Mouse (Mus musculus) Muller cell, postnatal 12 days (primary cell): ENCODE data around the gene Zbtb8os.
A peak's percentile ranks its signal among the peaks of the same experiment; 100 is the strongest.
"Not testable (repeated sequence)": the region's sequence is repeated elsewhere in the genome, so short reads cannot be mapped to it uniquely, and the experiment has no call there.

ENCODE experiments used
- DNase-seq: peaks from one replicate; pipeline ENCODE4 v3.0.0-alpha.2; 2015; ENCODE audit errors: inconsistent ontology term

The Zbtb8os gene

GRCm38 (mm10) chr4:129332846-129333245 is 2.6 kb upstream of the Zbtb8os start:
- peak; percentile 8 for DNase-seq

- DNase-seq: no peak
Measured at GRCm38 (mm10) chr4:129334677-129335215, 749 bp upstream of the Zbtb8os start.

- peak; percentile 9 for DNase-seq
Measured at GRCm38 (mm10) chr4:129336291-129336690, 796 bp downstream of the Zbtb8os start.

GRCm38 (mm10) chr4:129339743-129340142 is 4.2 kb downstream of the Zbtb8os start:
- DNase-seq: no peak

GRCm38 (mm10) chr4:129341888-129342287 is 6.4 kb downstream of the Zbtb8os start:
- DNase-seq: no peak

- DNase-seq: no peak
Measured at GRCm38 (mm10) chr4:129342705-129343104, 7.2 kb downstream of the Zbtb8os start.

- no peak for DNase-seq
Measured at GRCm38 (mm10) chr4:129346481-129347154, 11.1 kb downstream of the Zbtb8os start.

GRCm38 (mm10) chr4:129350644-129351043 is 15.1 kb downstream of the Zbtb8os start:
- peak; percentile 57 for DNase-seq

- DNase-seq: no peak
Measured at GRCm38 (mm10) chr4:129351111-129351510, 15.6 kb downstream of the Zbtb8os start.

- DNase-seq: no peak
Measured at GRCm38 (mm10) chr4:129353176-129353575, 17.7 kb downstream of the Zbtb8os start.

- DNase-seq: no peak
Measured at GRCm38 (mm10) chr4:129354236-129354635, 18.7 kb downstream of the Zbtb8os start.

GRCm38 (mm10) chr4:129357613-129358163 is 22.2 kb downstream of the Zbtb8os start:
- DNase-seq: no peak

- DNase-seq: not testable (repeated sequence)
Measured at GRCm38 (mm10) chr4:129362238-129362637, 26.7 kb downstream of the Zbtb8os start.

- DNase-seq: no peak
Measured at GRCm38 (mm10) chr4:129362771-129363170, 27.3 kb downstream of the Zbtb8os start.

- no peak for DNase-seq
Measured at GRCm38 (mm10) chr4:129363463-129363862, 28.0 kb downstream of the Zbtb8os start.

- no peak for DNase-seq
Measured at GRCm38 (mm10) chr4:129364379-129364778, 28.9 kb downstream of the Zbtb8os start.

GRCm38 (mm10) chr4:129365224-129365623 is 29.7 kb downstream of the Zbtb8os start:
- no peak for DNase-seq

- no peak for DNase-seq
Measured at GRCm38 (mm10) chr4:129371391-129371790, 35.9 kb downstream of the Zbtb8os start.

GRCm38 (mm10) chr4:129373202-129373976 is 37.9 kb downstream of the Zbtb8os start:
- peak; percentile 24 for DNase-seq

- no peak for DNase-seq
Measured at GRCm38 (mm10) chr4:129374219-129374755, 38.8 kb downstream of the Zbtb8os start.

- DNase-seq: no peak
Measured at GRCm38 (mm10) chr4:129375000-129375399, 39.5 kb downstream of the Zbtb8os start.

- DNase-seq: no peak
Measured at GRCm38 (mm10) chr4:129375821-129376220, 40.3 kb downstream of the Zbtb8os start.
